Mouse (Mus musculus) midbrain, embryonic 14.5 days (tissue): ENCODE data around the gene H2-Q1. TPM values are rescaled to one million over a fixed set of nuclear protein-coding genes. Genes with fewer than 3 reads are reported as not detected.
"Not testable (repeated sequence)": the region's sequence is repeated elsewhere in the genome, so short reads cannot be mapped to it uniquely, and the experiment has no call there.

Experiments used
- ATAC-seq: fragments of 200-750 bp; cut with Nextera tagmentation; 2 replicates; pipeline ENCODE4 v1.8.0; 2017; ENCODE audit warnings: moderate number of reproducible peaks, moderate library complexity; ENCODE audit not compliant: low FRiP score, low TSS enrichment
- DNase-seq: peaks from one replicate; pipeline ENCODE4 v3.0.0-alpha.2; 2015
- H3K27ac ChIP-seq: fragments of 300-500 bp; sonication (generic); replicated peaks from 2 replicates; pipeline ENCODE4 v1.5.1; 2014; ENCODE audit warnings: mild to moderate bottlenecking, low read depth, low read length, moderate library complexity
- H3K27me3 ChIP-seq: fragments of 300-500 bp; sonication (generic); 2 replicates; pipeline ENCODE4 v1.6.1; 2014; ENCODE audit warnings: low read length, control low read depth, mixed read lengths; ENCODE audit not compliant: control insufficient read depth, insufficient read depth
- H3K36me3 ChIP-seq: fragments of 300-500 bp; sonication (generic); 2 replicates; pipeline ENCODE4 v1.6.1; 2014; ENCODE audit warnings: low read length, control low read depth; ENCODE audit not compliant: control insufficient read depth, insufficient read depth
- H3K4me1 ChIP-seq: fragments of 300-500 bp; sonication (generic); 2 replicates; pipeline ENCODE4 v1.6.1; 2014; ENCODE audit warnings: mild to moderate bottlenecking, antibody characterized with exemption, low read length, control low read depth; ENCODE audit not compliant: control insufficient read depth, insufficient read depth
- H3K4me2 ChIP-seq: fragments of 300-500 bp; sonication (generic); 2 replicates; pipeline ENCODE4 v1.6.1; 2014; ENCODE audit warnings: mild to moderate bottlenecking, low read length, moderate library complexity
- H3K4me3 ChIP-seq: fragments of 300-500 bp; sonication (generic); replicated peaks from 2 replicates; pipeline ENCODE4 v1.5.1; 2014; ENCODE audit warnings: low read depth, low read length
- H3K9ac ChIP-seq: fragments of 300-500 bp; sonication (generic); replicated peaks from 2 replicates; pipeline ENCODE4 v1.6.1; 2014; ENCODE audit warnings: mild to moderate bottlenecking, low read length, moderate library complexity
- H3K9me3 ChIP-seq: fragments of 300-500 bp; sonication (generic); 2 replicates; pipeline ENCODE4 v1.6.1; 2016; ENCODE audit warnings: low read length, control low read depth, mixed read lengths; ENCODE audit not compliant: control insufficient read depth
- WGBS: fragments of 180-500 bp; shearing (Covaris S2); extraction: QIAGEN DNeasy Blood & Tissue Kit; methylation state at CpG from one replicate; pipeline ENCODE4 v1.1.7; 2014; 5-methylcytosine and 5-hydroxymethylcytosine counted together
- polyA plus RNA-seq: library from polyadenylated mRNA; unstranded; fragments of >200 nt; fragmentation: Nextera tagmentation; extraction: Ambion mirVana; gene quantifications from 2 replicates; pipeline ENCODE4 v1.2.1, GENCODE M21; 2014

Gene H2-Q1
- polyA plus RNA-seq, 1 experiment from 2014 or later, result 0.16 TPM

DNA sequence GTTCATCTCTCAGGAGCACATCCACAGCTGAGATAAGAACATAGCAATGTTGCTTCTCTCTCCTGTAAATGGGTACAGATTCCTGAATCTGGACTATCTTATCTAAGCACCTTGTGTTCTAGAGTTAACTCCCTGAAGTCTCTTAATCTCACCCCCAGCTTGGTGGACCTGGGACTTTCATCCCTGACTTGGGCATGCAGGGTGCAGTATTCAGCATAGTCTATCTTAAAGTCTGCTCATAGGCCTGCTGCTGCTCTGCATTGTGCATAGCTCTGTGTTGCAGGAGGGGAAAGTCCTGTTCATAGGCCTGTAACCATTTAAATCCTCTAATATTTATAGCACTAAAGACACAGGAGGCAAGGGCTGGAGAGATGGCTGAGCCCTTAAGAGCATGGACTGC lies 5.8 kb downstream of the H2-Q1 start:
- ATAC-seq, DNase-seq, H3K4me3 ChIP-seq, H3K27ac ChIP-seq, H3K4me1 ChIP-seq, H3K36me3 ChIP-seq, H3K9me3 ChIP-seq, H3K27me3 ChIP-seq, H3K4me2 ChIP-seq, H3K9ac ChIP-seq: not testable (repeated sequence)

DNA sequence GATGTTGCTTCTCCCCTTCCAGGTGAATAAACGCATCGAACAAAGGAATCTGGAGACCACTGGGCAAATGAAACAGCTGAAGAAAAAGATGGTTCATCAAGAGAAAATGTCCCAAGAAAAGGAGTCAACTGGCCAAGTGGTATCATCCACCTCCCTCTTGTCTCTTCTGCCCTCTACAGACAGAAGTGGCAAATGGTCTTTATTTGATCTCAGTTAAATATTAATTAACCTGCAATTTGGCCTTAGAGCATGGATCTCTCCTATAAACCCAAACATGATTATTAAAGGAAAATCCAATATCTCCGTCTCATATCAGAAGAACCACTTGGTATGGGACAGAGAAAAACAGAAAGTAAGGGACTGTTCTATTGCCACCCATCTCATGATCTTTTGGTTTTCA lies 9.5 kb downstream of the H2-Q1 start:
- not testable (repeated sequence) for H3K27ac ChIP-seq, H3K36me3 ChIP-seq, H3K27me3 ChIP-seq, H3K4me3 ChIP-seq, H3K4me2 ChIP-seq, ATAC-seq, H3K9ac ChIP-seq, DNase-seq, H3K9me3 ChIP-seq, H3K4me1 ChIP-seq
- 58% methylated on average over 3 of the region's 3 CpGs for WGBS

DNA sequence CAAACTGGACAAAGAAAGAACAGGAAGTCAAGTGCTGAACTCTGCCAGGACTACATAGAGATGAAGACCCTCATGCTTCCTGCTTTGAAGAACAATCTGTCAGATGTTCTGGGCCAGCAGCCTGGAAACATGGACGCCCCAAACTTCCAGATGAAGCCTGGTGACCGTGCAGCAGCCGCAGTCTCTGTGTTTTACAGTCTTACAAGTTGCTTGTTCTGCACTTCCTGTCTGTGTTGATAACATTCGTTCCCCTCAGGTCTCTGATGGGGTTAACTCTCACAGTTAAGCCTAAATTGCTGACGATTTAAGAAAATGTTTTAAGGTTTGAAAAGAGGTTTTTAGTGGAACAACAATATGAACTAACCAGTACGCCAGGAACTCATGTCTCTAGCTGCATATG lies 11.3 kb downstream of the H2-Q1 start:
- not testable (repeated sequence) for H3K4me2 ChIP-seq, H3K4me1 ChIP-seq, H3K27me3 ChIP-seq, H3K27ac ChIP-seq, ATAC-seq, DNase-seq, H3K9ac ChIP-seq, H3K9me3 ChIP-seq, H3K4me3 ChIP-seq, H3K36me3 ChIP-seq
- 75% methylated on average over 6 of the region's 6 CpGs for WGBS

DNA sequence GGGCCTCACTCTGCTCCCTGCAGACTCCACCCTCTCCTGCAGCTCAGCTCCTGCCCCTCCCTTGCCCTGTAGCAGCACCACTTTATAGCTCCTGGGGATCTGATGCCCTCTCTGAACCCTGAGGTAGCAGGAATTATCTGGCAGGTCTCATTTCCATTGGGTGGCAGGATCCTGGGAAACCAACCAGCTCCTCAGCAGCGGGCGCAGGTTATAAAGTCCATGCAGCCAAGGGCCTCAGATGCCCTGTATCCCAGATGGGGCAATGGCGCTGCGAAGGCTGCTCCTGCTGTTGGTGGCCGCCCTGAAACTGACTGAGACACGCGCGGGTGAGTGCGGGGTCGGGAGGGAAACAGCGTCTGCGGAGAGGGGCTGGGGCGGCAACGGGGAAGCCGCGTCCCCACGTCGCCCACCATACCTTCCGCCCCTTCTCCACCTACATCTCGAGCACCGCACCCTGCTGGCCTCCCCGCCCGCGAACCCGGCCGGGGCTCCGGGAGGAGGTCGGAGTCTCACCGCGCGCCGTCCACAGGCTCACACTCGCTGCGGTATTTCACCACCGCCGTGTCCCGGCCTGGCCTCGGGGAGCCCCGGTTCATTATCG lies 22.0 kb downstream of the H2-Q1 start, which contains the start of gene H2-Q2:
Gene H2-Q2 (plus strand): TSS at position 172 of the 601 bp plus-strand sequence.
- H3K4me1 ChIP-seq, result peaks cover 3% of the 10 kb centered on the region; the same call in 1 of the 2 replicates
- H3K4me2 ChIP-seq, result peak within 1 kb of the TSS; percentile 71
- WGBS, result under 1% methylated on average over 40 of the region's 40 CpGs
- DNase-seq (peak; percentile 46), ATAC-seq (no peak)
- H3K4me3 ChIP-seq, result peak within 1 kb of the TSS; percentile 43
- H3K9ac ChIP-seq, result peak within 1 kb of the TSS; percentile 40
- H3K9me3 ChIP-seq, result no peaks in the 10 kb centered on the region
- no peaks in the 10 kb centered on the region for H3K36me3 ChIP-seq
- H3K27ac ChIP-seq, result no peak within 1 kb of the TSS
- peaks cover 29% of the 10 kb centered on the region for H3K27me3 ChIP-seq

DNA sequence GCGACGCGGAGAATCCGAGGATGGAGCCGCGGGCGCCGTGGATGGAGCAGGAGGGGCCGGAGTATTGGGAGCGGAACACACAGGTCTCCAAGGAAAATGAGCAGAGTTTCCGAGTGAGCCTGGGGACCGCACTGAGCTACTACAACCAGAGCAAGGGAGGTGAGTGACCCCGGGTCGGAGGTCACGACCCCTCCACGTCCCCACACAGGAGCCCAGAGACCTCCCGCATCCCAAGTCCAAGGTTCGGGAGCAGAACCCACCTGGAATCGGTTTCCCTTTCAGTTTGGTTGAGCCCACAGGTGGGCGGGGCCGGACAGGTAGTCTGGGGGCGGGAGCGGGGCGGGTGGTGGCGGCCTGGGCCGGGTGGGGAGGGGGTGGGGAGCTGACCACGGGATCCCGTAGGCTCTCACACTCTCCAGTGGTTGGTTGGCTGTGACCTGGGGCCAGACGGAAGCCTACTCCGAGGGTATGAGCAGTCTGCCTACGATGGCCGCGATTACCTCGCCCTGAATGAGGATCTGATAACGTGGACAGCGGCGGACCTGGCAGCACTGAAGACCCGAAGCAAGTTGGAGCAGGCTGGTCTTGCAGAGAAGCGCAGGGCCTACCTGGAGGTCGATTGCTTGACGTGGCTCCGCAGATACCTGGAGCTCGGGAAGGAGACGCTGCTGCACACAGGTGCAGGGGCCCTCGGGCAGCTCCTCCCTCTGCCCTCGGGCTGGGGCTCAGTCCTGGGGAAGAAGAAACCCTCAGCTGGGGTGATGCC lies 22.7 kb downstream of the H2-Q1 start:
- Histone ChIP-seq H3K4me3 (peak overlapping the region; percentile 43), H3K27ac (no peak overlapping the region), H3K9me3 (no peaks in the 10 kb centered on the region), H3K9ac (peak overlapping the region; percentile 40), H3K27me3 (peaks cover 29% of the 10 kb centered on the region), H3K4me2 (peak overlapping the region; percentile 71), H3K4me1 (peaks cover 3% of the 10 kb centered on the region; the same call in 1 of the 2 replicates), H3K36me3 (no peaks in the 10 kb centered on the region)
- ATAC-seq (no peak), DNase-seq (peak; percentile 7)
- WGBS, result 4% methylated on average over 46 of the region's 46 CpGs

DNA sequence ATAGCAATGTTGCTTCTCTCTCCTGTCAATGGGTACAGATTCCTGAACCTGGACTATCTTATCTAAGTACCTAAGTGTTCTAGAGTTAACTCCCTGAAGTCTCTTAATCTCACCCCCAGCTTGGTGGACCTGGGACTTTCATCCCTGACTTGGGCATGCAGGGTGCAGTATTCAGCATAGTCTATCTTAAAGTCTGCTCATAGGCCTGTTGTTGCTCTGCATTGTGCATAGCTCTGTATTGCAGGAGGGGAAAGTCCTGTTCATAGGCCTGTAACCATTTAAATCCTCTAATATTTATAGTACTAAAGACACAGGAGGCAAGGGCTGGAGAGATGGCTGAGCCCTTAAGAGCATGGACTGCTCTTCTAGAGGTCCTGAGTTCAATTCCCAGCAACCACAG lies 27.5 kb downstream of the H2-Q1 start:
- H3K27ac ChIP-seq, H3K9ac ChIP-seq, H3K4me3 ChIP-seq, H3K27me3 ChIP-seq, H3K9me3 ChIP-seq, H3K4me2 ChIP-seq, H3K36me3 ChIP-seq, DNase-seq, ATAC-seq, H3K4me1 ChIP-seq: not testable (repeated sequence)

DNA sequence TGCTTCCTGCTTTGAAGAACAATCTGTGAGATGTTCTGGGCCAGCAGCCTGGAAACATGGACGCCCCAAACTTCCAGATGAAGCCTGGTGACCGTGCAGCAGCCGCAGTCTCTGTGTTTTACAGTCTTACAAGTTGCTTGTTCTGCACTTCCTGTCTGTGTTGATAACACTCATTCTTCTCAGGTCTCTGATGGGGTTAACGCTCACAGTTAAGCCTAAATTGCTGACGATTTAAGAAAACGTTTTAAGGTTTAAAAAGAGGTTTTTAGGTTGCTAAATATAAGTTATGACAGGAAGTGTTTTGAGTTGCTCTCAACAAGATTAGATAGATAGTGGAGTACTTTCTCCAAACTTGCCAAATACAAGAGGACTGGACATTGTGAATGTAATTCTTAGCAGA lies 33.1 kb downstream of the H2-Q1 start:
- H3K27ac ChIP-seq, H3K4me2 ChIP-seq, H3K9me3 ChIP-seq, H3K9ac ChIP-seq, H3K4me3 ChIP-seq, ATAC-seq, H3K36me3 ChIP-seq, H3K4me1 ChIP-seq, H3K27me3 ChIP-seq, DNase-seq: not testable (repeated sequence)
- whole genome bisulfite sequencing, result 77% methylated on average over 6 of the region's 6 CpGs

DNA sequence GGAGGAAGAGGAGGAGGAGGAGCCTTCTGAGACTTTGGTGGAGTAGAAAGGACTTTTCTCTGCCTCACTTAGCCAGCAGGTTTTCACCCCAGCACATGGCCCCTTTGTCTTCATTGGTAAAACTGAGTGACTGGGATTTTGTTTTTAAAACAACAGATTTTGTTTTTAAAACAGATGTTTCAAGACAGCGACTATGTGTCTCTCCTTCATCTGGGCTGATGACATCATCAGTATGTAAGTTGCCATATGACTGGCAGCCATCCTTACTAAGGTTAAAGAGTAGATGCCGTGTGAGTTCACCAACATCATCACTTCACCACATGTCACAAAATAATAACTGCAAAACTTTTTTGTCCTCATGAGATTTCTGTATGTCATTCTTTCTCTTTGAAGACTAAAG lies 33.9 kb downstream of the H2-Q1 start:
- WGBS, result 77% methylated on average over 2 of the region's 2 CpGs
- no peak for ATAC-seq

DNA sequence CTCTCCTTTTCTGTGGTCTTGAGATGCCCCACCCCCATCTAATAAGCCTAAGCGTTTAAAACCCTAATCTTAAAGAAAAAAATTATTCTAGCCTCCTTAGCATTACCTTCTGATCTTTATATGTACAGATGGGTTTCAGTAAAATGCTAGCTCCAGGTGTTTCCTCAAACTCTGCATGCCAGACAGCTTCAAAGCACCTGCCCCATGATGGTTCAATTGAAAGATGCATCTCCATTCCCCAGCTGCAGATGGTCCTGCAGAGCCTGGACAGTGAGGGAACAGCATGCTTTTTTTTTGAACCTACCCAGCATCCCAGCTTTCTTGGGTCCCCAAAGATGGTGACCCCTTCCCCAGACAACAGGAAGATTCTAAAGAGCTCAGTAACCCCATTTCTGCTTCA lies 36.9 kb downstream of the H2-Q1 start:
- 52% methylated on average over 1 of the region's 1 CpGs for WGBS
- no peak overlapping the region for H3K4me2 ChIP-seq

More for the DNA sequence above, 33.9 kb downstream of the H2-Q1 start:
- Histone ChIP-seq H3K9me3 (no peaks in the 10 kb centered on the region), H3K36me3 (no peaks in the 10 kb centered on the region), H3K4me1 (peaks cover 2% of the 10 kb centered on the region; the same call in 1 of the 2 replicates), H3K27ac (no peak overlapping the region), H3K4me2 (no peak overlapping the region), H3K27me3 (peaks cover 4% of the 10 kb centered on the region; the same call in 1 of the 2 replicates), H3K4me3 (no peak overlapping the region), H3K9ac (no peak overlapping the region)
- no peak for DNase-seq

More for the DNA sequence above, 36.9 kb downstream of the H2-Q1 start:
- H3K9ac ChIP-seq, result no peak overlapping the region
- peaks cover 4% of the 10 kb centered on the region; the same call in 1 of the 2 replicates for H3K4me1 ChIP-seq
- no peaks in the 10 kb centered on the region for H3K36me3 ChIP-seq
- DNase-seq (no peak), ATAC-seq (no peak)
- H3K27ac ChIP-seq, result no peak overlapping the region
- no peak overlapping the region for H3K4me3 ChIP-seq
- peaks cover 4% of the 10 kb centered on the region; the same call in 1 of the 2 replicates for H3K27me3 ChIP-seq
- H3K9me3 ChIP-seq, result no peaks in the 10 kb centered on the region
